Mouse (Mus musculus) induced T-regulatory cell, adult 2 months (primary cell): ENCODE results near the gene Nub1.

Experiments used
- DNase-seq: peaks from one replicate; pipeline ENCODE4 v3.0.0-alpha.2; 2012; ENCODE audit warnings: low read depth

The Nub1 gene

DNA sequence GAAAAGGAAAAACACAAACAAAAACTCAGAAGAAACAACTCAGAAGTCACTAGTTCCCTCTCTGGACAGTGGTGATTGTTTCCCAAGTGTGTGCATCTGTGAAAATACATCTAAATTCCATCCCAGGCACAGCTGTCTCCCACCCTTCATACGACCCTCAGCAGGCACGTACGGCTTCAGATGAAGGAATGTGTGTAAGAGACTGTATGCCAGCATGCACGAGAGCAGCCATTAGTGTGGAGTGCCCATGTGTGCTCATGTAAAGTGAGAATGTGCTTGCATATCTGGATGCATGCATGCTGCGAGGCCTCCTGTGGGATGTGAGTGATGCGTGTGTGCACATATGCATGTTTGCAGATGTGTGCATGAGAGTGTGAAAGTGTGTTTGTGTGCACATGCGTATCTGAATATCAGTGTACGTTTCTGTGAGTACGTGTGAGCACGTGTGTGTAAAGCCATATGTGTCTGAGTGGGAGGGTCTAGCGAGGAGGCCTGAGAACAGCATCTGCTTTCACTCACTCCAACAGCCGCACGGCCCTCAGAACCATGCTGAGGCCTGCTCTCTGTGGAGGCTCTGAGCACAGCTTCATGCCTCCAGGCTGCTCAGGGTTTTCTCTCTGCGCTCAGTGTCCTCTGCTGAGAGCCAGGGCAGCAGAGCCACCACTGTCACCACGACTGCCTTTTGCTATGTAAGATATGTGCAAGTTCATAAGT, 56.0 kb downstream of the Nub1 start:
- no peak for DNase-seq

- no peak for DNase-seq
These were observed 58.6 kb downstream of the Nub1 start for GRCm38 (mm10) chr5:24743956-24744355.

DNA sequence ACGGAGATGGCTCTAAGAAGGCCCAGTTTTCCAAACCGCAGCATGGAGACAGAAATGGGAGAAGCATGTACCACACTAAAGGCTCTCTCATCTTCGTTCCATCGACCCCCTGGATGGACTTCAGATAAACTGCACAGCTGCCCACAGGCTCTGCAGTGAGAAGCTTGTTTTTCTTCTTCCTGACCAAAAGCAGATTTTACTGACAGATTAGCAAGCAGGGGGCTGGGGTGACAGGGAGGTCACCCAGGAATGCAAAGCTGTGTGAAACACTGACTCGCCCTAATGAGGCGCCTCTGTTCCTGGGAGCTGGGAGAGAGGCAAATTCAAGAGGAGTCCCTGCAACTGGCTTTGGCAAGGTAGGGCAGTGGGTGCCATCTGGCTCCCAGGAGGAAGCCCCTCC, 62.2 kb downstream of the Nub1 start:
- no peak for DNase-seq

GRCm38 (mm10) chr5:24749731-24750130, 64.4 kb downstream of the Nub1 start:
- no peak for DNase-seq

GRCm38 (mm10) chr5:24750321-24751304, 65.3 kb downstream of the Nub1 start:
- peak; percentile 95 for DNase-seq

DNA sequence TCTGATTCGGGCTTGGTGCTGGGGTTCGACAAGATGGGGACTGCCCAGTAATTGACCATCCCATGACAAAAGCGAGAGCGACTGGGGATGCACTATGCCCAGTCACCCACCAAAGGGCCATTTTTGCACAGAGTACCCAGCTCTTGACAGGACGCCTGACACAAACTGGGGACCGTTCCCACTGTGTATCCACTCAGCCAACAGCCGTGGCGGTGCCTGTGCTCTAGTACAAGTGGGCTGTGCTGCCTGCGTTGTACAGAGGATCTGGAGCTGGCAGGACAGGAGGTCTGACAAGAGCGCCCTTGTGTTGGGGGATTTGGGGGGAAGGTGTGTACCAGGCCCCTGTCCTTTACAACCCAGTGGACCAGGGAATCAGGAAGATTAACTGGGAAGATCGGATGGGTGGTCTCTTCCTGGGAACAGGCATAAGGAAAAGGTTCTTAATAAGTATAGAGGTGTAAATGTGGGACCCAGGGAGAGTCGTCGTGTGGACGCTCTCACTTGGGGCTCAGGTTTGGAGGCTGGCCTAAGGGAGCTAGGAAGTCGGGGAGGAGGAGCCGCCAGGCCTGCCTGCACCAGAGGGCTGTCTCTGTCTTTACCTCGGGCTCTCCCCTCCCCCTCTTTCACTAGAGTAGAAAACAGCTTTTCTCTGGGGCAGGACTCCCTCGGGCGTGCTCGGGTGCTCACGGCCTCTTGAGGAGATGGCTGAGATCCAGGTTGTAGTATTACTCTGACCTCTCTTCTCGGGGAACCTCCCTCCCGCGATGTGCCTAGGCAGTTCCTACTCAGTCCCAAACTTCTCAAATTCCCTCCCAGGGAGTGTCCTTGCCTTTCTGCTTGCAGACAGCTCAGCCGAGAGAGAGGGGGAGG, 66.2 kb downstream of the Nub1 start:
- DNase-seq: peak; percentile 90

DNA sequence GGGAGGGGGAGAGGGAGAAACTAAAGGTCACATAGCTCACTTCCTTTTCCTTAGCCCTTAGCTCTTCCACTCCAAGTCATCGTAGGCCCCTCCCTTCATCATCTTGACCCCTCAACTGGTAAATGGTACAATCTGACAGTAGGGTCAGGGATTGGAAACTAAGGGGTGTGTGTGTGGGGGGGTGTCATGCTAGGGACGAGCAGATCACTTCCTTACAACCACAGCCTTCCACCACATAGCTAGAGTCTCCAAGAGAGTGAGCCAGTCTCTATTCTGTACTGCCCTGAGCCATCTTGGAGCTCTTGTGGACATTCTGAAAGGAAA, 66.8 kb downstream of the Nub1 start:
- no peak for DNase-seq

GRCm38 (mm10) chr5:24756931-24757330, 71.6 kb downstream of the Nub1 start:
- no peak for DNase-seq

DNA sequence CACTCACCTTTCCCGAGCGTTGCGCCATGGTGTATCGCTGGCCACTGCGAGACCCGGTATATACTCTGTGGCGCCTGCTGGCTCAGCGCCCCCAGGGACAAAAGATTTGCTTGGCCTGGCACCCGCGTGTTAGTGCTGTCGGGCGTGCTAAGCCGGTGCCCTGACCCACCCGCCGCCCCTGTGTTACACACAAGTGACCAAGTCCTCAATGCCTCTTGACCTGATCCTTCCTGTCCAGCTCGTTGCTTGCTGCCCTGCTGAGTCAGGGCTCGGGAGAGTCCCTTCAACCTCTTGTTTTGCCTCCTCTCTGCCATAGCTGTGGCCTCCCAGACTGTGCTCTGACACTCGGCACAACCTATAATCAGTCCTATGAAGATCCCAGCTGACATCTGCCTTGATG, 72.5 kb downstream of the Nub1 start, which contains the start of gene Crygn:
Gene Crygn (minus strand): TSS at position 193 of the 400 bp plus-strand sequence.
- DNase-seq: no peak
